Mouse (Mus musculus) ZHBTc4 (cell line): ENCODE measurements at regions not wholly inside any gene's neighbourhood (a gene's known extent, or its start where the extent isn't known, plus 50 kb on each side); places are given as distances from the start of the nearest gene placed in this dataset.

ENCODE experiments used
- DNase-seq: peaks from one replicate; pipeline ENCODE4 v3.0.0-alpha.2; 2011; ENCODE audit warnings: low read depth, low spot score

DNA sequence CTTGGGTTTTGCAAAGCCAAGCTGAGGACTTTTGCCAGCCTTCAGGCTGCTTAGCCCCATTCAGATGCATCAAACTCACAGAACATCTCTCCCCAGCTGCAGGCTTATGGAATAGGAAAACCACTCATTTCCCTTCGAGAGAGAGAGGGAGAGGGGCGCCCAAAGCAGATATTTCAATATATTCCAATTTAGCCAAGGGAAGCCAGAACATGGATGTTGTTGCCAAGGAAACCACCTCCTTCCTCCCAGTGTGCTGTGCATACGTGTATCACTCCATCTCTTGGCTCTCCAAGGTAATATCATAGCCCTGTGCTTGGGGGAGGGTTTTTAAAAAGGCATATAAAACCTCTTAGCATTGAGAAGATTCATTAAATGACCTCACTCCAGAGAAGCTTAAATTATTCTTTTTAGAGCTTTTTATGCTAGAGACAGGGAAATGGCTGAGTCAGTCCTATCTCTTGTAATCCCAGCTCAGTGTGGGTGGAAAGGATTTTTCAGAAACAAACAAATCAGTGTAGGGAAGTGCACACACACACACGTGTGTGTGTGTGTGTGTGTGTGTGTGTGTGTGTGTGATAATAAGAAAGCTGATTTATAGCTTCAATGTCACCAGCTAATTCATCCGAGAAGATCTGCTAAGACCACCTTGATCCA is 245.1 kb downstream of the Rps24 start:
- no peak for DNase-seq

DNA sequence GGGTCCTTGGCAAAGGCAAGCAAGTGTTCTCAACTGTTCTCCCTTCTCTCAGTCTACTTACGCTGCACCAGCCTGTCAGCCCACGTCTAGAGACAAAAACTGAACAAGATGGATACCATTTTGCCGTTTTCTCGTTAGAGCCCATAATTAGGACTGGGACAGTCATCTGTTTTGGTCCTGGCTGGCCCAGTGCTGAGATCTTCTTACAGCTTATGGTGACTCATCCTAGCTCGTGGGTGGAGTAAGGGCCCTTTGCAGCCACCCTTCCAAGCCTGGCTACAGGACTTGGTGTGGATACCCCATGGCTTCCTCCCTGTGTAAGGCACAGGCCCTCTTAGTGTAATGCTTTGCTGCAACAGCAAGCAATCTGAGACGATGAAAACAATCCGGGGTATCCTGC is 246.4 kb downstream of the Rps24 start:
- no peak for DNase-seq

DNA sequence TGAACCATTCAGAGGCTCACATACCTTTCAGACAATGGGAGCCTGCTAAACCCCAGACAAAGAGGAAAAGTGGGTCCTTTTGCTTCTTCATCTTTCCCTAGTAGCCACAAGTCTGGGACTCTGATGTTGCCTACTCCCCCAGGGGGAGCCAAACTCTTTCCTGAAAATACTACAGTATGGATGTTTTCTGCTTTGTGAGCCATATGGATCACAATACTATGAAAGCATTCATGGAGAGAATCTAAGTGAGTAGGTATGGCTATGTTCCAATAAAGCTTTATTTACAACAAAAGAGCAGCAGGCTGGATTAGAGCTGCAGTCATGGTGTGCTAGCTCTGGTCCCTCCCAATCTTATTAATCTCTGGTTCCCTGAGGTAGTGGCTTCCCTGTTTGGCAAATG is 251.9 kb downstream of the Rps24 start:
- no peak for DNase-seq

DNA sequence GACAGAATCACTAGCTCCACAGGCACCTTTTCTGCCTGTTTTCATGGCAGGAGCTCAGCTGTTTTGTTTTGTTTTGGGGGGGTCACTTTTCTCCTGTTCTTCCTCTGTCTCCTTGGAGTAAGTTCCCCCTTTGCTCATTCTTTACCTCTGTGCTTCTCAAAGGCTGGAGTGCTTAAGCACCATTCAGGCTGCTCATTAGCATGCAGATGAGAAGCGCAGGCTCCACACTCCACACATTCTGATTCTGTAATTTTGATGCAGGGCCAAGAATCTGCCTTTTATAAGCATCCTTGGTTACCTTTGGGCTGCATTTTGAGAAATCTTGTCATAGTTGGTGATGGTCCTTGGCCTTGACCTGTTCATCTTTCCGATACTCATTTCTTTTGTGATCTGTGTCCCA is 257.5 kb downstream of the Rps24 start:
- DNase-seq, result no peak

DNA sequence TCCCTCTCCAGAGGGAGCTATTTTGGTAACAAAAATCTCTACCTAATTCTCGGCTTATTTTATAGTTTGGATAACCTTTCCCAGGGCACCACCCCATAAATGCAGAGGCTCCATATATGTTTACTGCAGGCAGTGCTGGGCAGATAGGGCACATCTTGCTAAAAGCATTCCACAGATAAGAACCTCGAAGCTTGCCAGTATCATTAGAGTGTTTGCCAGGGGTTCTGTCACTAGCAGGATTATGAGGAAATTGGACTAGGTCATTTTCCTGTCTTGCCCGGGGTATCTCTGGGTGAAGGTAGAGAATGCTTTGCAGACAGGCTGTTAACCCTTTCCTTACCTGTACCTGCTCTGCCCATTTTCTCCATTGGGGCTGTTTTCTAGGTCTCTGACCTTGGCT is 258.8 kb downstream of the Rps24 start:
- DNase-seq, result no peak

DNA sequence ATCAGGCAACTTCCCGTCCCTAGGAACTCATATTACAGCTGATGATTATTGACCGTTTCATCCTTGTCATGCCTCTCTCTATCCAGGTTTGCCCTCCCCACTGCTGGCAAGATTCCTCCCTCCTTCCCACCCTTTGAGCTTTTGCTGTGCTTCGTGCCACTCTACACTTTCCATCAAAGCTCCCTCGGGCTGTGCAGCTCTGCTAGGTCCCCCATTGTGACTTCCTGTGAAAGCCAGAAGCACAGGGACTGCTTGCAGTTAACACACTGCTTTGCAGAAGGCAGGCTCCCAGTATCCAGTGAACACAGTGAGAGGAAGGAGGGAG is 260.5 kb downstream of the Rps24 start:
- DNase-seq, result no peak

DNA sequence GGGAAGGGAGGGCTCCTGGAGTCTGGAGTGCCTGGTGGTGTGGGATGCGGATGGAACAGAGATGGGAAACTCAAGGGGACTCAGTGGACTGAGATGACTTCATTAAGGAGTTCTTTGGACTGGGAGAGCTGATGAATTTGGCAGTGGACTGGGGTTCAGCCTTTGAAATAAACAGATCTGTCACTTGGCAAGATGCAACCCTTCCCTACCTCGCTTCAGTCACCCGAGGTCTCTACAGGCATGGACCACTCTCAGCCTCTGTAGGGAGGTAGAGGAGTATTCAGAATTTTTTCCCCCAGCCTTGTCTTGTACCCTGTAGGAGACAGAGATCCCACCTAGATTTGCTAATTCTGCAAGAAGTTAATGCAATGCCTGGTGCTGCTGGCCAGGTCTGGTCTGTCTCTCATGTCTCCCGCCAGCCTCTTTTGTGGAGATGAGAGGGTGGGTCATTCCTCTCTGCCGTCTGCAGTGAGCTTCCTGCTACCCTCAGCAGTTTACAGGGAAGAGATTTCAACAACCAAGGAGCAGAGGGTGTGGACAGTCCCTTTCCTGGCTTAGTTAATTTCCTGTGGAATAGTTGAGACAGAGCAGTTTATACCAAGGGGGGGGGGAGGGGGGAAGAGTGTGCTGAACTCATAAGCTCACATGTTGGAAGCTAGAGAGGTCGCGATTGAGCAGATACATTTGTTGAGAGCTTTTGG is 261.0 kb downstream of the Rps24 start:
- DNase-seq, result no peak

DNA sequence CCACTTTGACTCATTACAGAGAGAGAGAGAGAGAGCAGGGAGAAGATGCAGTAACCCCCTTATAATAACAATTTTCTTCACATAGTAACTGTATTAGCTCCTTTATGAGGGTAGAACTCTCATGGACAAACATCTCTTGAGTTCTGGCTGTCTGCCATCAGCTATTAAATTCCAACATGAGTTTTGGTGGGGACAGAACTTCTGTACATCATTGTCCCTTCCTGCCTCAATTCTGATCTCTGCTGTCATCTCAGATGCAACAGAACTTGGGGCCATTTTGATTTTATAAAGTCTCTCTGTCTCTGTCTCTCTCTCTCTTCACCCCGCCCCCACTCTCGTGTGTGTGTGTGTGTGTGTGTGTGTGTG is 261.6 kb downstream of the Rps24 start:
- DNase-seq, result no peak

DNA sequence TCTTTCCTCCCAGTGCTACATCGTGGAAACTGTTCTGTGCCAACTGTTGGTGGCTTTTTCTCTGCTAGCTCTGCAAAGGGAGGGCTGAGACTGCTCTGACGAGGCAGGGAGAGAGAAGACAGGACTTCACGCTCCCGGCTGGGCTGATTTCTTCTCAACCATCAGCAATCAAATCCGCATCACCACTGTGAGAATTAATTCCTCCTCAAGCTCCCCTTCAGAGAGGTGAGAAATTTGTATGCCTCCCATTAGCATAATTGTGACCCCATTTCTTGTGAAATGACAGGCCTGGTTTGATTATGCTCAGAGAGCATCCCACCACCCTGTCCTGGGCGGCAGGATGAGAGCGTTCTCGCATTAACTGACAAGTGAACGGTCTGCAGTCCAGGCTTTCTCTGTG is 262.4 kb downstream of the Rps24 start:
- DNase-seq, result no peak

DNA sequence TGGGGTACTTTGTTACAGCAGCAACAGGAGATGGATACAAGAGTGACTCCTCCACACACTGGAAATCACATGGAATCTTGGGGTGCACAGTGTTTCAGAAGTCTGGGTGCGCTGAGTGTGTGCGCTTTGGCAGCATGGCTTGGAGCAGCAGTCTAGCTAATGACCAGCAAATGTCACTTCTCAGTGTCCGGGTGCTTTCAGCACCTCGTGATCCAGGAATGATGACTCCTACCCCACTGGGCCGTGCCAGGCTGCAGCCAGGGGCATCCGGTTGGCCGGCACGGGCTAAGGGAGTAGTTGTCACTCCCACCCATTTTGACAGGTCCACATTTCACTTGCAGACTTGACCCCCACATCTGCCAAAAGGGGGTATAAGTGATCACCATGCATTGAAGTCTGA is 264.3 kb downstream of the Rps24 start:
- DNase-seq, result no peak

DNA sequence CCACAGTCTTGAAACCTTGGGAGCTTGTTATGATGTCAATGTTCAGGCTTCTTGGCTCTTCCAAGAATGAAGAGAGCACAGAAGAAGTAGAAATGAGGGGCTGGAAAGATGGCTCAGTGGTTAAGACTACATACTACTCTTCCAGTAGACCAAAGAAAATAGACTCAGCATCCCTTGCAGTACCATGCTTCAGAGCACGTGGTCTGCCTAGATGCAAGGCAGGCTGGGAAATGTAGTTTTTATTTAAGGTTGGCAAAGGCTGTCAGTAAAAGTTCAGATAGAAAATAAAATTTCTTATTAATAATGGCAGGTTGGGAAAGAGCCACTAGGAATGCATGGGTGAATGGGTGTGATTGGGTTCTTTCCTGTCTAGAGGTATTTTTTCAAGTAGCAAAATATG is 267.8 kb downstream of the Rps24 start:
- DNase-seq, result no peak

DNA sequence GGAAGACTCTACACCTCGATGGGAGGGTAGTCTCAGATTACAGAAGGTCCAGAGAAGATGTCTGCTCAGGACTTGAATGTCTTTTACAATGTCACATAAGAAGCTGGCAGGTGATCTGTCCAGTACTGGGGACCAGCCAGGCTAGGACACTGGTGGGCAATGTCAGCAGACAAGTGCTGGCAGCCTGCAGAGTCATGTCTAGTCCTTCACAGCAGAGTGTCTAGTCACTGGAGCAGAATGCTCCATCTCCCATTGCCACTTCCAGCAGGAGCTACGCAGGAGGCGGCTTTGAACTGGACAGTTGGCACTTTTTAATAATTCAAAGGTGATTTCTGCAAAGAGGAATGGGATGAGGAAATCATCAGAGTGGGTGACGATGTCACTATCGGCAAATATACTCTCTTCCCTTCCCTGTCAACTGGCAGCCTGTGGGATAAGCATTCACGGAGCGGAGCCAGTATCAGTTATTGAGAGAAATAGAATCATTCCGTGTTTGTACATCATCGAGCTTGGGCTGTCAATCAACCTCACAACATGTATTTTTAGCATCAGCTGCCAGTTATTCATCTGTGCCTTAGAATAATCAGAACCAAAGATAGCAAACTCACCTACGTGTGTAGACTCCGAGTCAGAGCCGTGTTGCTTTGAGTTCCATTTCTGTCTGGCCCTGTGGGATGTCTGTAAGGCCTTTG is 268.6 kb downstream of the Rps24 start:
- DNase-seq, result no peak

DNA sequence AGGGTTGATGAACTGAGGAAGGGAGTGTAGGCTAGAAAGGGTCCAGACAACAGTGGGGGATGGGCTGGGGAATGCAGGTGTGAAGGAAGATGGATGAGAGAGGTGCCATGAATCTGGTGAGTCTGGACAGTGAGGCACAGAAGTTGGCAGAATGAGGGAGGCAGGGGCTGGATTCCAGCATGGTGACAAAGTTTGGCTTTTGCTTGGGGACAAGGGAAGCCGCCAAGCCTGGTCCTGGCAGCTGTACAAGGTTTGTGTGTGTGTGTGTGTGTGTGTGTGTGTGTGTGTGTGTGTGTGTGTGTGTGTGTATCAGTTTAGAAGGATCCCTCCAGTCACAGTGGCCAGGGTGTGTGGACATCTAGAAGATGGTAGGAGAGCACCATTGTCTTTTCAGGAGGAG is 270.4 kb downstream of the Rps24 start:
- DNase-seq, result no peak

DNA sequence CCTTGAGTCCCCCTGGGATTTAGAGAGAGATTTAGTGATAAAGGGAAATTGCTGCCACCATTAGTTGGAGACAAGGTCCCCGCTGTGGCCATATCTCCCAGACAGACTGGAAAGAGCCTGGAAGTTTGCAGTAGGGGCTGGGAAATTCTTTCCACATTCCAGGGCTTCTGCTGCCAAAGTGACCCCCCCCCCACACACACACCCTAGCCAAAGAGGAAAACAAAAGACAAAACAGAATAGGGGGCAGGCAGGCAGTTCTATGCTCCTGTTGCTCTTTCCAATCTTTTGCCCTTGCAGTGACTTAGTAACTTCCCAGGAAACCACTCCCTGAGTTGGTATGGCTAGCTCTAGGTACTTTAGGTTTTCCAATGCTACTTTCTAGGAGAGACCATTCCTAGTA is 270.9 kb downstream of the Rps24 start:
- peak; percentile 77 for DNase-seq

DNA sequence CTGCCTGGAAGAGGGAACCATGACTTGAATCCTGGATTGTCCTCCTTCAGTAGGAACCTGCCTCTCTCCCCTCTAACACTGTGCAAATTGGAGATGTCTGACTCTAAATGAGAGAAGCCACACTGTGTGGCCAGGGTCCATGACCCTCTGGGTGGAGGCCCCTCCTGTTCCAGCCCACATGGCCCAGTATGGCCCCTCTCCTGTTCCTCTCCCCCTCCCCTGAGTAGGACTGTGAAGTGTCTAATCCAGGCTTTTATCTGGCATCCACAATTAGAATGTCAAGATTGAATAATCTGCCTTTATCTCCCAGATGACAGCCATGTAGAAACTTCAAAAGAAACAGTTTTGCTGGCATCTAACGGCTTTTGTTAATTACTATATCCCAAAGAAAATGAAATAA is 274.0 kb downstream of the Rps24 start:
- no peak for DNase-seq

DNA sequence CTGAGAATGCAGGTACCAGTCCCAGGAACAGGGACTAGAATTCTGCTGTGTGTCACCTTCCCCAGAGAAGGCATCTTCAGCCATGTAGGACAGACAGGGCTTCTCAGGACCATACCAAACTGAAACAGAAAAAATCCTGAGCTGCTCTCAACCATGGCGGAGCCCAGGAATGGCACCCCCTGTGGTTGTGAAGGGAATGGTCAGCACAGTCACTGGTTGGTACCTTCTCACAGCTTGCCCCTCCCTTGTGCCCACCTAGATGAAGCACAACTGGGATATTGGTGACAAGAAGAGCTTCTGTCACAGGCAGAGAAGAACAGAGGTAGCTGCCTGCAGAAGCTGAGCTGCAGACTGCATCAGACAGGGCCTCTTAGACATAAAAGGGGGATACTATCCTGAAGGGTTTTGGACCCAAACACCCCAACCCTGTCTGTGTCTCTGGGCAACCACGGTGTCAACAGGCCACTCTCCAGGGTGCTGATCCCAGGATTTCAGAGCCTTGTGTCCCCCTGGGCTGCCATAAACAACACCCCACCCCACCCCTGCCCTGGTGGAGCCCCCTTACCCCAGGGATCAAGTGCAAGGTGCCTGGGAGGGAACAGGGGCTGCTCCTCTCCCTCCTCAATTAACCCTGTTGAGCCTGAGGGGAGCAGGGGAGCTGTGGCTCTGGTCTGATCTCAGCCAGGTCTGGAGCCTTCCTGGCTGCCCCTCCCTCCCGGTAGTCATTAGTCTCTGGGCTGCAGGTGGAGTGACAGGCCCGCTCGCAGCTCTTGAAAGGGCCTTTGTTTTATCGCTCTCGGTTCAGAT is 275.7 kb downstream of the Rps24 start:
- peak; percentile 18 for DNase-seq

DNA sequence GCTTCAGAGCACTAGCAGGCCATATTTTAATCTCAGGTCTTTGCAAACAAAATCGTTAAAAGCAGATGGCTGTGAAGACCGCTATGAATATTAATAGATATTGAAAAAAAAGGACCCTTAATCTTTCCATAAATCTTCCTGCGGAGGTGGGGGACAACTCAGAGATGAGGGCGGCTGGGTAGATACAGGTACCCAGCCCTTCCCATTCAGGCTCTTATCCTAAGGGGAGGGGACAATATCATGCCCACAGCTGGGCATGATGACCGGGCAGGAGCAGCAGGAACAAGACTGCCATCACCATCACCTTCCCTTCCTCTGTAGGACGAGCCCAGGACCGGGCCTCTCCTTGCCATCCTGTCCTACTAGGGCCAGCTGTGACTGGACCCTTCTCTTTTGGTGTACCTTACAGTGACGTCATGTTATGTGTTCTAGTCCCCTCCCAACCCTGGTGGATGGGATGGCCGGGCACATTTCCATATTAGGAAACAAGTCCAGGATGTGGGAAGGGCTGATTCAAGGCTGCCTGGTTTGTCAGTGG is 276.4 kb downstream of the Rps24 start:
- no peak for DNase-seq

DNA sequence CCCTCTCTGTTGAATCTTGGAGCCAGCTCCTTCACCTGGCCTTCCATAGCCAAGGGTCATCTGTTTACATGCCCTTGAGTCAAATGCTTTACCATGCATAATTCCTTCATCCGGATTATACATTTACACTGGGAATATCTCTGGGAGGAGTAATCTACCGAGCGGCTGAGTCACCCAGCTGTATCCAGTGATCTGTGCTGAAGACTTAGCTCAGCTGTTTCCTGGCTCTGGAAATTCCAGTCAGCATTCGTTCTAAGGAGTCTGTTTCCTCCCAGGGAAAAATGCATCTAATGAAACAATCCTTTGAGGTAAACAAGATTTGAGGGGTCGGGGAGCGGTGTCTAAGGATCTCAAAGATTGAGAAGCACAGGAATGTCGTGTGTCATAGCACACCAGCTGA is 276.9 kb downstream of the Rps24 start:
- DNase-seq, result no peak

DNA sequence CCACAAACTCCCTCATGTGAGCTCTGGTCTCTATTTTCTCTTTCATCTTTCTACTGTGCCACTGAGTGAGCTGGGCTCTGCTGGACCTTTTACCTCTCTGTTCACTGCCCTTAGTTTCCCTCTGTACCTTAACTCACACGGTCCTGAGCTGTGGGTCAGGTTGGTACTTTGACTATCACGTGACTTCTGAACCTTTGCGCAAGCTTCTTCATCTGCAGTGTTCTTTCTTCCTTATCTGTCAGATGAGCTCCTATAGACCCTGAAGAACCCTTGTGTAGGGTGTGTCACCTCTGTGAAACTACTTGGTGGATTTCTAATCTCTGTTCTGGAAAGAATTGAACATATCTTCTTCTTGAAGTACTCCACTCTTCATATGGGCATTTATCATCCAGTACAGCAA is 279.3 kb downstream of the Rps24 start:
- DNase-seq, result no peak

DNA sequence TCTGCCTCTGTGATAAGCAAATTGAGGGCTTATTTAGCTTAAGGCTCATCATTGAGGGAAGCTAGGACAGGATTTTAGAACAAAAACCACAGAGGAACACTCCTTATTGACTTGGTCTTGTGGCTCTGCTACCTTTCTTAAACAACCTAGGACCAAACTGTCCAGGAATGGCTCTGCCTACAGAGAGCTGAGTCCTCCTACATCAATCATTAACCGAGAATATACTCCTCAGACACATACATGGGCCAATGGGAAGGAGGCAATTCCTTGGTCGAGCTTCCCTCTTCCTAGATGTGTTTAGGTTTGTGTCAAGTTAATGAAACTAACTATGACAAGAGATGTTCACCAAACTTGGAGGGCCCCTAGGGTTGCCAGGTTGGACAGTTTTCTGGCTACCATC is 279.8 kb downstream of the Rps24 start:
- no peak for DNase-seq

DNA sequence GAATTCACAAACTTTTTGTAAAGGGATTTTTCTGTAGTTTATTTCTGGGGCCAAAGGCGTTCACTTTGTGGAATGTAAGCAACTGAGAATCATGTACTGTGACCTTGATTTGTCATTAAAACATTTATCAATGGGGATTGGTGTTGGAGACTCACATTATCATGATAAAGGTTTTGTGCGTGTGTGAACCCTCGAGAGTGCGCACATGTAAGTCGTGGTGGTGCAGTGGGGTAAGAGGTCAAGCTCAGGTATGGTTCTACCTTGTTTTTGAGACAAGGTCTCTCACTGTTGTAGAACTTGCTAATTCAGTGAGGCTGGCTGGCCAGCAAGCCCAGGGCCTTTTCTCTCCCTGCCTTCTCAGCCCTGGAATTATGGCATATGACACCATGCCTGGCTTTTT is 280.4 kb downstream of the Rps24 start:
- DNase-seq, result peak; percentile 30

DNA sequence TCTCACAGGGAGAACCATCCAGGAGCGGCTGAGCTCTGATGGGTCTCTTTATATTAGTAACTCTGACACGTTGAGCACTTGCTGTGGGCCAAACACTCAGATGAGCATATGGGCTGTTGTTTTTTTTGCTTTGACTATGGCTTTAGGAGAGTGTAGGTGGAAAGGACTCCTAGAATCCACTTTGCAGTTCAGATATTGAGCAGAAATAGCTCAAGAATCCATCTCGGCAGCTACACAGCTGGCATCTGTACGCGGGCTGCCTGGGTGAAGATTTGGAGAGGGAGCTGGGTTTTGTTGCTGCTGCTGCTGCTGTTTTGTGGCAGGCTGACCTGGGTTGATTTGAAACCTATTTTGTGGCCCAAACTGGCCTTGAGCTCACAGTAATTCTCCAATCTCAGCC is 281.0 kb downstream of the Rps24 start:
- DNase-seq, result no peak
